Mouse (Mus musculus) C2C12 (cell line): ENCODE data around the gene Serpina9. TPM values are rescaled to one million over a fixed set of nuclear protein-coding genes. Genes with fewer than 3 reads are reported as not detected.
"Not testable (repeated sequence)": the region's sequence is repeated elsewhere in the genome, so short reads cannot be mapped to it uniquely, and the experiment has no call there.

Experiments used
- H3K27me3 ChIP-seq: one replicate; pipeline ENCODE4 v1.6.1; 2011; ENCODE audit not compliant: control insufficient read depth, insufficient read depth, insufficient read length
- H3K36me3 ChIP-seq: one replicate; pipeline ENCODE4 v1.6.1; 2011; ENCODE audit not compliant: control insufficient read depth, insufficient read depth
- H3K4me3 ChIP-seq: one replicate; pipeline ENCODE4 v1.5.1; 2011; ENCODE audit warnings: mild to moderate bottlenecking, control low read depth; ENCODE audit not compliant: poor library complexity, insufficient read depth, severe bottlenecking
- H3K79me2 ChIP-seq: one replicate; pipeline ENCODE4 v1.6.1; 2011; ENCODE audit not compliant: control insufficient read depth, insufficient read depth
- H3K79me3 ChIP-seq: one replicate; pipeline ENCODE4 v1.6.1; 2011; ENCODE audit warnings: low read depth, control low read depth
- H3ac ChIP-seq: one replicate; pipeline ENCODE3; 2011; ENCODE audit warnings: low read depth; ENCODE audit not compliant: control insufficient read depth, insufficient read length
- CEBPB ChIP-seq: IDR thresholded peaks from one replicate; pipeline ENCODE4 v1.6.1; 2011; ENCODE audit warnings: low read depth, mild to moderate bottlenecking, control low read depth, moderate library complexity
- CTCF ChIP-seq: IDR thresholded peaks from one replicate; pipeline ENCODE4 v1.5.1; 2011; ENCODE audit not compliant: control insufficient read depth, insufficient read depth, insufficient read length
- FOSL1 ChIP-seq: IDR thresholded peaks from one replicate; pipeline ENCODE4 v1.8.0; 2011; ENCODE audit warnings: mild to moderate bottlenecking, low read length; ENCODE audit not compliant: poor library complexity, insufficient read depth, severe bottlenecking
- MAX ChIP-seq: IDR thresholded peaks from one replicate; pipeline ENCODE4 v1.6.1; 2011; ENCODE audit warnings: mild to moderate bottlenecking, control low read depth
- MYOD1 ChIP-seq: IDR thresholded peaks from one replicate; pipeline ENCODE4 v1.6.1; 2011; ENCODE audit warnings: low read depth; ENCODE audit not compliant: control insufficient read depth, insufficient read length
- MYOG ChIP-seq: IDR thresholded peaks from one replicate; pipeline ENCODE4 v1.6.1; 2011; ENCODE audit not compliant: control insufficient read depth, insufficient read length; ENCODE audit errors: extremely low read depth
- USF1 ChIP-seq: IDR thresholded peaks from one replicate; pipeline ENCODE4 v1.6.1; 2011; ENCODE audit warnings: low read depth, mild to moderate bottlenecking, control low read depth, moderate library complexity
- polyA plus RNA-seq: library from polyadenylated mRNA; unstranded; fragments of >200 nt; fragmentation: generic; extraction: Trizol; gene quantifications from one replicate; pipeline ENCODE4 v1.2.1, GENCODE M21; 2012; ENCODE audit warnings: missing spikeins

The Serpina9 gene
- polyA plus RNA-seq, 1 experiment, result 0.01 TPM

GRCm38 (mm10) chr12:103962860-103963259 lies 50.7 kb downstream of the Serpina9 start:
- no peaks in the 10 kb centered on the region for H3K36me3 ChIP-seq
- no peak for TF ChIP-seq MAX
- TF ChIP-seq MYOD1, result no peak
- no peak for TF ChIP-seq CTCF
- TF ChIP-seq FOSL1, result peak; percentile 48
- no peak for TF ChIP-seq CEBPB
- TF ChIP-seq USF1, result no peak
- H3ac ChIP-seq, result no peak overlapping the region
- no peaks in the 10 kb centered on the region for H3K79me2 ChIP-seq
- no peaks in the 10 kb centered on the region for H3K27me3 ChIP-seq
- no peak overlapping the region for H3K4me3 ChIP-seq
- no peaks in the 10 kb centered on the region for H3K79me3 ChIP-seq

- no peak for TF ChIP-seq USF1
- no peak for TF ChIP-seq MYOD1
- TF ChIP-seq CTCF, result no peak
- no peak for TF ChIP-seq FOSL1
- TF ChIP-seq MAX, result no peak
- TF ChIP-seq MYOG, result no peak
- TF ChIP-seq CEBPB, result no peak
- Histone ChIP-seq H3K79me2 (no peaks in the 10 kb centered on the region), H3ac (no peak overlapping the region), H3K79me3 (no peaks in the 10 kb centered on the region), H3K36me3 (no peaks in the 10 kb centered on the region), H3K4me3 (no peak overlapping the region), H3K27me3 (no peaks in the 10 kb centered on the region)
These were observed 51.2 kb downstream of the Serpina9 start for GRCm38 (mm10) chr12:103962337-103962736.

- Histone ChIP-seq H3K79me3 (no peaks in the 10 kb centered on the region), H3K36me3 (no peaks in the 10 kb centered on the region), H3K27me3 (no peaks in the 10 kb centered on the region), H3K4me3 (no peak overlapping the region), H3ac (no peak overlapping the region), H3K79me2 (no peaks in the 10 kb centered on the region)
- no peak for TF ChIP-seq MAX
- no peak for TF ChIP-seq MYOG
- no peak for TF ChIP-seq MYOD1
- no peak for TF ChIP-seq CTCF
- TF ChIP-seq CEBPB, result no peak
- TF ChIP-seq FOSL1, result no peak
- TF ChIP-seq USF1, result no peak
These were observed 51.8 kb downstream of the Serpina9 start for GRCm38 (mm10) chr12:103961716-103962115.

GRCm38 (mm10) chr12:103958798-103959197 lies 54.8 kb downstream of the Serpina9 start, which contains the start of gene Serpina1e:
Serpina1e (minus strand) TSS chr12:103958975.
- TF ChIP-seq MAX, result no peak
- no peak for TF ChIP-seq FOSL1
- TF ChIP-seq USF1, result no peak
- TF ChIP-seq MYOD1, result no peak
- no peak for TF ChIP-seq CTCF
- H3ac ChIP-seq, result no peak within 1 kb of the TSS

DNA sequence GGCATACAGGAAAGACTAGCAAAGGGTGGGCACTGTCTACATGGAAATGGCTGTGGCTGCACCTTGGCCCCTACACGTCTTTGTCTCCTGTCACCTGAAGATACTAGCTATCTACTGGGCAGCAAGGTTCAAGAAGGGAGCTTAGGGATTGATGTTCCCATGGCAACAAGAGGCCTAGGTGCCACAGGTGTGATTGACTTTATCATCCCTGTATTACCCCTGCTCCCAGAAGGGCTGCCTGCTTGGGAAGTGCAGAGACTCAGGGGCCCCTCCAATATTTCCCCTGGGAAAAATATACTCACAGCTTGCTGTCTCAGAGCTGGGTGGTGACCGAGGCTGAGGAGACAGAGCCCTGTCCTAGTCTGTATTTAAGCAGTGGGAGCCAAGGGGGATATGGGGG lies 57.0 kb downstream of the Serpina9 start:
- H3ac ChIP-seq, H3K27me3 ChIP-seq, H3K36me3 ChIP-seq, H3K79me2 ChIP-seq, H3K4me3 ChIP-seq, H3K79me3 ChIP-seq: not testable (repeated sequence)

More at GRCm38 (mm10) chr12:103958798-103959197, 54.8 kb downstream of the Serpina9 start, which contains the start of gene Serpina1e:
- H3K27me3 ChIP-seq, result no peaks in the 10 kb centered on the region
- no peaks in the 10 kb centered on the region for H3K79me2 ChIP-seq
- no peaks in the 10 kb centered on the region for H3K36me3 ChIP-seq
- no peaks in the 10 kb centered on the region for H3K79me3 ChIP-seq
- H3K4me3 ChIP-seq, result no peak within 1 kb of the TSS

GRCm38 (mm10) chr12:103952972-103953371 lies 60.6 kb downstream of the Serpina9 start:
- H3K36me3 ChIP-seq, H3K4me3 ChIP-seq, H3K27me3 ChIP-seq, H3K79me2 ChIP-seq, H3K79me3 ChIP-seq, H3ac ChIP-seq: not testable (repeated sequence)

- Histone ChIP-seq H3K36me3 (no peaks in the 10 kb centered on the region), H3K79me2 (no peaks in the 10 kb centered on the region), H3K4me3 (no peak overlapping the region), H3K27me3 (no peaks in the 10 kb centered on the region), H3K79me3 (no peaks in the 10 kb centered on the region), H3ac (no peak overlapping the region)
- TF ChIP-seq CTCF (no peak), MYOG (no peak), CEBPB (no peak), MYOD1 (no peak)
These were observed 67.3 kb downstream of the Serpina9 start for GRCm38 (mm10) chr12:103946243-103946642.

Other genes with a start within 250 kb of the Serpina9 start
- gene Serpina1d, start 240.2 kb downstream of the Serpina9 start, polyA plus RNA-seq, result 0.06 TPM
- gene Serpina1b, start 183.4 kb downstream of the Serpina9 start, polyA plus RNA-seq, result not detected
- gene Serpina1a, start 150.2 kb downstream of the Serpina9 start, polyA plus RNA-seq, result not detected
- gene Serpina1c, start 108.9 kb downstream of the Serpina9 start, polyA plus RNA-seq, result not detected
- not detected for gene Serpina1e, start 54.8 kb downstream of the Serpina9 start, polyA plus RNA-seq
- gene Serpina11, start 23.8 kb downstream of the Serpina9 start, polyA plus RNA-seq, result not detected
- not detected for gene Serpina12, start 30.7 kb upstream of the Serpina9 start, polyA plus RNA-seq
- not detected for gene Serpina5, start 87.4 kb upstream of the Serpina9 start, polyA plus RNA-seq
- gene Serpina3a, start 99.0 kb upstream of the Serpina9 start, polyA plus RNA-seq, result not detected
- not detected for gene Serpina3b, start 114.2 kb upstream of the Serpina9 start, polyA plus RNA-seq
- not detected for gene Serpina3c, start 140.1 kb upstream of the Serpina9 start, polyA plus RNA-seq
- gene Serpina3f, start 200.8 kb upstream of the Serpina9 start, polyA plus RNA-seq, result not detected
- 0.14 TPM for gene Serpina3g, start 222.5 kb upstream of the Serpina9 start, polyA plus RNA-seq
- gene Serpina3i, start 249.4 kb upstream of the Serpina9 start, polyA plus RNA-seq, result not detected